Mouse (Mus musculus) MEL (cell line): ENCODE results near the gene Sergef. TPM values are rescaled to one million over a fixed set of nuclear protein-coding genes. Genes with fewer than 3 reads are reported as not detected.

ENCODE experiments used
- DNase-seq: peaks from one replicate; pipeline ENCODE4 v3.0.0; 2011; ENCODE audit warnings: low read depth, low spot score
- H3K27ac ChIP-seq: 2 replicates; pipeline ENCODE4 v1.5.1; 2012; ENCODE audit warnings: low read depth, mild to moderate bottlenecking, control low read depth, low read length, moderate library complexity; ENCODE audit not compliant: control insufficient read depth
- H3K27me3 ChIP-seq, 2 experiments: fragments of 150-350 bp in 1 of 2; sonication (generic) in 1 of 2; 2 replicates each; pipeline ENCODE4 v1.6.1; 2012; ENCODE audit warnings: low read length in 2 of 2, mild to moderate bottlenecking in 2 of 2, improper control_type of control experiment in 1 of 2, moderate library complexity in 1 of 2; ENCODE audit not compliant: insufficient read depth in 2 of 2, control insufficient read depth in 1 of 2
- H3K36me3 ChIP-seq, 2 experiments: 2 replicates each; pipeline ENCODE4 v1.6.1; 2012 to 2014; ENCODE audit warnings: low read length in 2 of 2, improper control_type of control experiment in 1 of 2, inconsistent platforms in 1 of 2, mild to moderate bottlenecking in 1 of 2; ENCODE audit not compliant: insufficient read depth in 2 of 2, control insufficient read depth in 1 of 2
- H3K4me1 ChIP-seq, 2 experiments: fragments of 150-350 bp in 1 of 2; sonication (generic) in 1 of 2; 2 replicates each; pipeline ENCODE4 v1.6.1; 2012; ENCODE audit warnings: low read length in 2 of 2, improper control_type of control experiment in 1 of 2, mild to moderate bottlenecking in 1 of 2; ENCODE audit not compliant: insufficient read depth in 2 of 2, control insufficient read depth in 1 of 2
- H3K4me3 ChIP-seq, 2 experiments: fragments of 150-350 bp in 1 of 2; sonication (generic) in 1 of 2; 2 replicates each; pipeline ENCODE4 v1.5.1; 2012; ENCODE audit warnings: low read depth in 2 of 2, low read length in 2 of 2, mild to moderate bottlenecking in 2 of 2, moderate library complexity in 2 of 2, control low read depth in 1 of 2, improper control_type of control experiment in 1 of 2; ENCODE audit not compliant: control insufficient read depth in 1 of 2, insufficient read depth in 1 of 2
- H3K79me2 ChIP-seq: 2 replicates; pipeline ENCODE4 v1.6.1; 2012; ENCODE audit warnings: mild to moderate bottlenecking, low read length, moderate library complexity; ENCODE audit not compliant: control insufficient read depth, poor library complexity, insufficient read depth
- H3K9ac ChIP-seq: 2 replicates; pipeline ENCODE4 v1.6.1; 2012; ENCODE audit warnings: low read depth, mild to moderate bottlenecking, control low read depth, low read length, moderate library complexity; ENCODE audit not compliant: control insufficient read depth, poor library complexity, severe bottlenecking
- H3K9me3 ChIP-seq: fragments of 150-350 bp; sonication (generic); replicated peaks from 2 replicates; pipeline ENCODE4 v1.6.1; 2012; ENCODE audit warnings: mild to moderate bottlenecking, low read length, improper control_type of control experiment, moderate library complexity; ENCODE audit not compliant: insufficient read depth
- BHLHE40 ChIP-seq: IDR thresholded peaks from 2 replicates; pipeline ENCODE4 v1.6.1; 2012; ENCODE audit warnings: low read depth, mild to moderate bottlenecking, inconsistent platforms, low read length, improper control_type of control experiment, borderline replicate concordance
- CHD2 ChIP-seq: IDR thresholded peaks from 2 replicates; pipeline ENCODE4 v1.6.1; 2011; ENCODE audit warnings: low read length, improper control_type of control experiment
- CTCF ChIP-seq, 3 experiments: IDR thresholded peaks in 2 of 3; conservative IDR thresholded peaks in 1 of 3; 2 replicates each; pipeline ENCODE4 v1.5.1; 2011 to 2012; ENCODE audit warnings: low read length in 3 of 3, low read depth in 2 of 3, mild to moderate bottlenecking in 2 of 3, improper control_type of control experiment in 1 of 3, inconsistent platforms in 1 of 3, mixed read lengths in 1 of 3, moderate library complexity in 1 of 3; ENCODE audit not compliant: control insufficient read depth in 1 of 3, insufficient read depth in 1 of 3, poor library complexity in 1 of 3, severe bottlenecking in 1 of 3
- E2F4 ChIP-seq: IDR thresholded peaks from 2 replicates; pipeline ENCODE4 v1.6.1; 2011; ENCODE audit warnings: low read depth, low read length, improper control_type of control experiment, borderline replicate concordance
- ELF1 ChIP-seq: IDR thresholded peaks from 2 replicates; pipeline ENCODE4 v1.6.1; 2014; ENCODE audit warnings: low read depth, mild to moderate bottlenecking, inconsistent platforms, low read length, improper control_type of control experiment, moderate library complexity
- EP300 ChIP-seq, 2 experiments: IDR thresholded peaks; 2 replicates each; pipeline ENCODE4 v1.6.1; 2011; ENCODE audit warnings: improper control_type of control experiment in 2 of 2, low read length in 2 of 2, low read depth in 1 of 2, mild to moderate bottlenecking in 1 of 2
- GABPA ChIP-seq: IDR thresholded peaks from 2 replicates; pipeline ENCODE4 v1.6.1; 2012; ENCODE audit warnings: low read depth, mild to moderate bottlenecking, inconsistent platforms, low read length, improper control_type of control experiment, moderate library complexity
- GATA1 ChIP-seq: IDR thresholded peaks from 2 replicates; pipeline ENCODE4 v1.6.1; 2011; ENCODE audit warnings: low read depth, low read length, improper control_type of control experiment
- HCFC1 ChIP-seq: IDR thresholded peaks from 2 replicates; pipeline ENCODE4 v1.6.1; 2012; ENCODE audit warnings: low read depth, mild to moderate bottlenecking, inconsistent platforms, low read length, improper control_type of control experiment, moderate library complexity
- JUND ChIP-seq: IDR thresholded peaks from 2 replicates; pipeline ENCODE4 v1.6.1; 2011; ENCODE audit warnings: low read depth, mild to moderate bottlenecking, improper control_type of control experiment, low read length
- MAFK ChIP-seq: IDR thresholded peaks from 2 replicates; pipeline ENCODE4 v1.6.1; 2011; ENCODE audit warnings: low read depth, mild to moderate bottlenecking, low read length, improper control_type of control experiment, borderline replicate concordance
- MXI1 ChIP-seq: IDR thresholded peaks from 2 replicates; pipeline ENCODE4 v1.6.1; 2011; ENCODE audit warnings: mild to moderate bottlenecking, low read depth, low read length, improper control_type of control experiment
- MYB ChIP-seq: IDR thresholded peaks from 2 replicates; pipeline ENCODE4 v1.6.1; 2011; ENCODE audit warnings: mild to moderate bottlenecking, low read depth, low read length, improper control_type of control experiment
- MYC ChIP-seq: IDR thresholded peaks from 2 replicates; pipeline ENCODE4 v1.6.1; 2011; ENCODE audit warnings: low read depth, mild to moderate bottlenecking, low read length, improper control_type of control experiment, moderate library complexity
- POLR2A ChIP-seq, 2 experiments: IDR thresholded peaks; 2 replicates each; pipeline ENCODE4 v1.6.1; 2011 to 2012; ENCODE audit warnings: low read length in 2 of 2, mild to moderate bottlenecking in 2 of 2, control low read depth in 1 of 2, improper control_type of control experiment in 1 of 2, low read depth in 1 of 2, moderate library complexity in 1 of 2; ENCODE audit not compliant: control insufficient read depth in 1 of 2, insufficient read depth in 1 of 2, poor library complexity in 1 of 2
- POLR2AphosphoS2 ChIP-seq: IDR thresholded peaks from 2 replicates; pipeline ENCODE4 v1.6.1; 2011; ENCODE audit warnings: low read length, improper control_type of control experiment
- POLR2AphosphoS5 ChIP-seq: IDR thresholded peaks from 2 replicates; pipeline ENCODE4 v1.6.1; 2012; ENCODE audit warnings: low read depth, borderline replicate concordance, mild to moderate bottlenecking, inconsistent platforms, low read length, moderate library complexity, mixed read lengths
- RAD21 ChIP-seq: IDR thresholded peaks from 2 replicates; pipeline ENCODE4 v1.6.1; 2011; ENCODE audit warnings: mild to moderate bottlenecking, low read depth, low read length, improper control_type of control experiment
- RCOR1 ChIP-seq: IDR thresholded peaks from 2 replicates; pipeline ENCODE4 v1.6.1; 2012; ENCODE audit warnings: low read depth, mild to moderate bottlenecking, inconsistent platforms, low read length, improper control_type of control experiment
- SIN3A ChIP-seq: IDR thresholded peaks from 2 replicates; pipeline ENCODE4 v1.6.1; 2012; ENCODE audit warnings: low read length, improper control_type of control experiment, inconsistent platforms
- TBP ChIP-seq: IDR thresholded peaks from 2 replicates; pipeline ENCODE4 v1.8.0; 2011; ENCODE audit warnings: low read depth, low read length, improper control_type of control experiment
- TCF12 ChIP-seq: IDR thresholded peaks from 2 replicates; pipeline ENCODE4 v1.6.1; 2014; ENCODE audit warnings: low read depth, mild to moderate bottlenecking, inconsistent platforms, low read length, improper control_type of control experiment, moderate library complexity
- USF1 ChIP-seq: IDR thresholded peaks from 2 replicates; pipeline ENCODE4 v1.6.1; 2014; ENCODE audit warnings: low read depth, mild to moderate bottlenecking, inconsistent platforms, low read length, improper control_type of control experiment, moderate library complexity
- USF2 ChIP-seq, 2 experiments: IDR thresholded peaks; 2 replicates each; pipeline ENCODE4 v1.6.1; 2011 to 2012; ENCODE audit warnings: improper control_type of control experiment in 2 of 2, low read length in 2 of 2, borderline replicate concordance in 1 of 2, inconsistent platforms in 1 of 2, low read depth in 1 of 2, mild to moderate bottlenecking in 1 of 2; ENCODE audit not compliant: insufficient read depth in 1 of 2
- ZKSCAN1 ChIP-seq: IDR thresholded peaks from 2 replicates; pipeline ENCODE4 v1.6.1; 2012; ENCODE audit warnings: low read depth, mild to moderate bottlenecking, inconsistent platforms, low read length, improper control_type of control experiment, moderate library complexity
- ZNF384 ChIP-seq: IDR thresholded peaks from 2 replicates; pipeline ENCODE4 v1.6.1; 2012; ENCODE audit warnings: low read depth, mild to moderate bottlenecking, inconsistent platforms, low read length, improper control_type of control experiment
- polyA plus RNA-seq, 2 experiments: library from polyadenylated mRNA; stranded (reverse) in 1 of 2; unstranded in 1 of 2; fragments of >175 nt in 1 of 2; fragments of >200 nt in 1 of 2; gene quantifications; 2 replicates each; pipeline versions ENCODE4 v1.2.1 to v1.2.4; 2012; ENCODE audit warnings: low replicate concordance in 2 of 2, low read depth in 1 of 2; ENCODE audit not compliant: insufficient read length in 2 of 2, insufficient read depth in 1 of 2, missing spikeins in 1 of 2
- total RNA-seq: library from RNA; depleted of rRNA; stranded (reverse); fragments of 300-350 nt; gene quantifications from 2 replicates; pipeline ENCODE4 v1.2.3, GENCODE M21; 2012

Sergef gene
- total and polyA plus RNA-seq, 3 experiments, result 7.6 to 11.7 TPM; not detected in 1

DNA sequence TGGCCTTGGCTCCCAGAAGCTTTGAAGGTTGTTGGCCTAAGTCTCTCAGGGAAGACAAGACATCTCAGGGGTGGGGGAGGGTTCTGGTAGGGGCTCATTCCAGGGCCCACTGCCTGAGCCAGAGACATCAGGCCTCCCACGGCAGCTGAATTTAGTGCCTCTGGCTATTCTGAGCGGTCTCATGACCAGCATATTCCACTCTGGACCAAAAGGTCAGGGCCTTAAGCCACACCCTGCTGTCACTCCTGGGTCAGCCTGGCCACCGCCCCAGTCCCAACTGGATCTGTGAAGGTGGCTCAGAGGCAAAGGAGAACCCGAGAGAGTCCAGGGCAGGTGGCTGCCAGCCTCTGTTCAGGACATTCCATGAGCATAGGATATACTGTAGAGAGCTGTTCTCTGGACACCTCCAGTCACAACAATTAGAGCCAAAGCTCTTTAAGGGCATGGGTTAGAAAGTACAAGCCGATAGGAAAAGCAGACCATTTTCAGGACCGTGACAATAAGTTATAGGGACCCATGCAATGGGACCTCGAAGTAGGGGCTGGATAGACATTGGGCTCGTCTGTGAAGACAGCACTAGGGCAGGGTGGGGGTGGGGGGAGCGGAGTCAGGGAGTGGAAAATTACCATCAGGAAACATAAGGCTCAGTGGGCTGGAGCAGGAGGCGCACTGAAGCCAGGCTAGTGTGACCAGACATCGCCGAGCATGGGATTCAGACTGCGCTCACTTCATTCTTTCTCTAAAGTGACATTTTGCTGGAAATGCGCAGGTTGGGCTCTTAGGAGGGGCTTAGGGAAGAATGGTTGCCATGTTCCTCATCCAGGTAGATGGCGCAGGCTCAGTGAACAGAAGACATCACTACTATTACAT is 235.8 kb downstream of the Sergef start:
- Histone ChIP-seq H3K27ac (no peak overlapping the region), H3K4me1 (no peaks in the 10 kb centered on the region), H3K9ac (no peak overlapping the region), H3K36me3 (no peaks in the 10 kb centered on the region), H3K4me3 (no peak overlapping the region), H3K27me3 (no peaks in the 10 kb centered on the region), H3K9me3 (no peaks in the 10 kb centered on the region), H3K79me2 (no peaks in the 10 kb centered on the region)
- no peak for DNase-seq
- TF ChIP-seq RAD21 (no peak), MXI1 (no peak), SIN3A (no peak), USF1 (no peak), CTCF (IDR thresholded peaks at IDR 0.05 in 2 of 3, conservative IDR thresholded peaks at IDR 0.05 in 1 of 3; ENCODE audit: control insufficient read depth in 1 of 3, insufficient read depth in 1 of 3, low read depth in 2 of 3, low read length in 3 of 3, poor library complexity in 1 of 3, severe bottlenecking in 1 of 3) (no peak), TBP (no peak), JUND (no peak), E2F4 (no peak), POLR2AphosphoS5 (no peak), USF2 (IDR thresholded peaks at IDR 0.05; ENCODE audit: borderline replicate concordance in 1 of 2, insufficient read depth in 1 of 2, low read depth in 1 of 2, low read length in 2 of 2) (no peak), HCFC1 (no peak), EP300 (IDR thresholded peaks at IDR 0.05; ENCODE audit: low read depth in 1 of 2, low read length in 2 of 2) (no peak), POLR2A (IDR thresholded peaks at IDR 0.05; ENCODE audit: control insufficient read depth in 1 of 2, insufficient read depth in 1 of 2, low read depth in 1 of 2, low read length in 2 of 2, poor library complexity in 1 of 2) (no peak), RCOR1 (no peak), CHD2 (no peak), MAFK (no peak)

DNA sequence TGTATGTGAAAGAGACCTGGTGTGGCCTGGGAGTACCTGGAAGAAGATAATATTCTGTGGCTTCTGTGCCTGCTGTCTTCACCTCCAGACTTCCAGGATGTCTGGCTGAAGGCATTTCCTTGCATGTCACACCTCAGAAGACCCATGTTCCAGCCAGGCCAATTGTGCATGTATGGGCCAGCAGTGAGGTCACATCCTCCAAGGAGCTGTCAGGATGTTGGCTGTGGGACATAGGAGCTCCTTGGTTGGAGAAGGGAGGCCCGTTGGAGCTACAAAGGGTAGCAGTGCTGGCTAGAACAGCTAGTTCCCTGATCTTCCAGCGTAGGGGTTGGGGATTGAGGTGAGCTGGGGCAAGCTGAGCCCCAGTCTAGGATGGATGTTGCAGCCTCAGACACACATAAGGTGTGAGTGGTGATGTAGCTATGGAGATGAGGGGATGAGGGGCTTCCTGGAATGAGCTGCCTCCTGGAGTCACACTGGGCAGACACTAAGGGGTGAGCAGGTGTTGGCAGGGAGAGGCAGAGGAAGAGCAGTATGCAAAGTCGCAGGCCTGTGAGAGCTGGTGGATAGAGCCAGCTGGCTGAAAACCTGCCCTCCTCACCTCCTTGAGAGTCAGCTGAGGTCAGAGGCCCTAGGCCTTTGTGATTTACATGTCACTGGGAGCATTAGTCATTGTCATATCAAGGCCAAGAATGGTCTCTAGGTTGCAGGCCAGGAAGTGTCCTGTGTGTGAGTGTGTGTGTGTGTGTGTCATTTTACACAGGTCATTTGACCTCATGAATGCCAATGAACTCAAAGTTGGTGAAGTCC is 238.0 kb downstream of the Sergef start:
- TF ChIP-seq SIN3A (no peak), CHD2 (no peak), MYC (no peak), MYB (no peak), EP300 (IDR thresholded peaks at IDR 0.05; ENCODE audit: low read depth in 1 of 2, low read length in 2 of 2) (no peak), BHLHE40 (no peak), RCOR1 (no peak), ZKSCAN1 (no peak), POLR2A (IDR thresholded peaks at IDR 0.05; ENCODE audit: control insufficient read depth in 1 of 2, insufficient read depth in 1 of 2, low read depth in 1 of 2, low read length in 2 of 2, poor library complexity in 1 of 2) (no peak), ZNF384 (no peak), JUND (no peak), POLR2AphosphoS5 (no peak), GATA1 (no peak), E2F4 (no peak), USF1 (no peak), MAFK (no peak), ELF1 (no peak), GABPA (no peak), POLR2AphosphoS2 (no peak), TCF12 (no peak)
- Histone ChIP-seq H3K27me3 (no peaks in the 10 kb centered on the region), H3K36me3 (no peaks in the 10 kb centered on the region), H3K9ac (no peak overlapping the region), H3K9me3 (no peaks in the 10 kb centered on the region), H3K27ac (no peak overlapping the region), H3K4me1 (no peaks in the 10 kb centered on the region), H3K4me3 (no peak overlapping the region), H3K79me2 (no peaks in the 10 kb centered on the region)
- DNase-seq, result no peak
